Mouse (Mus musculus): ENCODE measurements around the gene Prpf8.

DNA sequence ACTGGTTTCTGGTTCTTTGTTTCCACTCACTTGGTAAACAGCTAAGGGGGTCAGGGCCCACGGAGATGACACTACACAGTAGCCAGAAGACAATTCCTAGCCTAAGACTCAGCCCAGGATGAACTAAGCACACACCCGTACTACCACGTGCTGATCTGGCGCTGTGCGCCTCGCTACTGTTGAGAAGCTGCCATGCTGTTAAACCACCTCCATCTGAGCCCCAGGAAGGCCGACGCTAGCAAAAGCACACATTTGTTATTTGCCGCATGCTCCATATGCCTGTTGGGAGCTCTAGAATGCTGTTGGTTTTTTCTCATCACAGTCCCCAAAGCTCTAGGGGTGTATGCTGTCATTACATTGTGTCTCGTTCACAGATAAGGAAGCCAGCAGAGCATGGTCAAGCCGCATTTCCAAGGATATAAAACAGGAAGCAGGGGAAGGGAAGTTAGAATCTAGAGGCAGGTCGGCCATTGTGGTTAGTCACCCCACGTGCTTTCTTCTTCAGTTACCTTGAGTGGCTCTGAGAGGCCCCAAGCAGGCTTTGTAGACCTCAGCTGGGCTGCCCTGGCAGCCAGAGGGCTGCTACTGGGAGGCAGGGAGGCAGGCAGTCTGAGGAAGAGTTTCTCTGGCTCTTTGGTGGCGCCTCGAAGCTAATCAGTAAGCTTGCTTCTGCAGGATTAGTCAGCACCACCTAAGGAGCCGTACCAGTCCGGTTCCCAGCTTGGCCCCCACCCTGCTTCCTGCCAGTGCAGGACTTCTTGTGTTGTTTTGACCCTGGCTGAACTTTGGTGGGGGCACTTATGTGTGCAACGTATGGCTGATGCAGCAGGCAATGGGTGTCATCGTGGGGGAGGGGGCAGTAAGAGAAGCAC lies 54.3 kb downstream of the Prpf8 start:
- TF ChIP-seq CTCF (conservative IDR thresholded peaks at IDR 0.05; ENCODE audit: low read length) (no peak), NANOG (IDR thresholded peaks at IDR 0.05; ENCODE audit: borderline replicate concordance, low read length) (no peak)

Measured in E14TG2a.4 (cell line).